Mouse (Mus musculus): ENCODE results near the gene Hist1h4f. TPM values are rescaled to one million over a fixed set of nuclear protein-coding genes. Genes with fewer than 3 reads are reported as not detected.

The Hist1h4f gene
- total and polyA plus RNA-seq, 3 experiments: 0.88 to 19.6 (median 14.7) TPM

GRCm38 (mm10) chr13:23518295-23518603 is 33.2 kb downstream of the Hist1h4f start:
- no peaks in the 10 kb centered on the region for H3K36me3 ChIP-seq (ENCODE audit: control insufficient read depth, insufficient read depth, low read length)
- no peaks in the 10 kb centered on the region for H3K79me2 ChIP-seq (replicated peaks; ENCODE audit: control insufficient read depth, insufficient read depth, low read length)
- whole genome bisulfite sequencing: under 1% methylated on average over 6 of the region's 6 CpGs
- no peak overlapping the region; the same call in 1 of the 2 replicates for H3K27ac ChIP-seq
- H3K27me3 ChIP-seq (ENCODE audit: control insufficient read depth, insufficient read depth, low read length): no peaks in the 10 kb centered on the region
- no peaks in the 10 kb centered on the region; the same call in 1 of the 2 replicates for H3K4me1 ChIP-seq (ENCODE audit: control insufficient read depth, insufficient read depth, low read length)
- H3K9ac ChIP-seq (ENCODE audit: low read depth, low read length): peak overlapping the region; percentile 25; the same call in 1 of the 2 replicates
- peak overlapping the region; percentile 53 for H3K4me3 ChIP-seq
- TF ChIP-seq POLR2A (IDR thresholded peaks at IDR 0.05; ENCODE audit: insufficient read depth, low read depth, low read length) (no peak), CTCF (IDR thresholded peaks at IDR 0.05) (no peak), EP300 (IDR thresholded peaks at IDR 0.05; ENCODE audit: insufficient read depth, low read depth, low read length) (no peak)
- intact Hi-C loops (cut with DNase I): loop anchor here (5.0 kb wide), 1 partner anchor 151 kb away; the partner anchor contains the start of gene Zfp322a
- DNase-seq: no peak

DNA sequence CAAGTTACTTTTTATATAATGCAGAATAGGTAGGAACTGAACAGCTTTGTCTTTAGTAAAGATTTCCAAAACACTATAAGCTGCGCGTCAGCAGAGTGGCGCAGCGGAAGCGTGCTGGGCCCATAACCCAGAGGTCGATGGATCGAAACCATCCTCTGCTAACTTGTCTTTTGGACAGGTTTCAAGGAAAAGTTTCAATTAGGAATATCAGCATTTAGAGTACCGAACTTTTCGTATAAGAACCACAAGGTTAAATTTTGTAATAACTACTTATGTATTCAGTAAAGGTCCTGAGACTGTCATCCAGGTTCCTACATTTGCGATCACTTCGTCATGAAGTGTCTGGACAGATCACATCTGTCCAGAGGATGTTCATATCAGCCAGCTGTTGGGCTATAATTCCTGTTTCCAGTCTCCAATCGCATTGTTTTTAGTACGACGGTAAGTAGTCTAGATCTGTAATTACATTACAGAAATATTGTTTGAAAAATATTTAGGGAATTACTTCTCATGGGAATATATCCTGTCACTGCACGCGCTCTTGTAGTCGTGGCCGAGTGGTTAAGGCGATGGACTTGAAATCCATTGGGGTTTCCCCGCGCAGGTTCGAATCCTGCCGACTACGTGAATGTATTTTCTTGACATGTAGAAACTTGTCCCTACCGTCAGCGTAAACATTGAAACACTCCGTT is 33.7 kb downstream of the Hist1h4f start:
- Histone ChIP-seq H3K27me3 (ENCODE audit: control insufficient read depth, insufficient read depth, low read length) (no peaks in the 10 kb centered on the region), H3K36me3 (ENCODE audit: control insufficient read depth, insufficient read depth, low read length) (no peaks in the 10 kb centered on the region), H3K4me3 (peak overlapping the region; percentile 53), H3K4me1 (ENCODE audit: control insufficient read depth, insufficient read depth, low read length) (no peaks in the 10 kb centered on the region; the same call in 1 of the 2 replicates), H3K27ac (peak overlapping the region; percentile 76), H3K79me2 (replicated peaks; ENCODE audit: control insufficient read depth, insufficient read depth, low read length) (no peaks in the 10 kb centered on the region), H3K9ac (ENCODE audit: low read depth, low read length) (peak overlapping the region; percentile 73)
- TF ChIP-seq POLR2A (IDR thresholded peaks at IDR 0.05; ENCODE audit: insufficient read depth, low read depth, low read length) (no peak), CTCF (IDR thresholded peaks at IDR 0.05) (no peak), EP300 (IDR thresholded peaks at IDR 0.05; ENCODE audit: insufficient read depth, low read depth, low read length) (peak; percentile 80)
- WGBS: under 1% methylated on average over 27 of the region's 27 CpGs
- DNase-seq: peak; percentile 87 to 90
- intact Hi-C loops (cut with DNase I): loop anchor here (2.0 to 5.0 kb wide), 2 partner anchors 65 to 150 kb away; partner anchors contain the start of gene Zfp322a

- H3K27me3 ChIP-seq (ENCODE audit: control insufficient read depth, insufficient read depth, low read length): no peaks in the 10 kb centered on the region
- TF ChIP-seq EP300 (IDR thresholded peaks at IDR 0.05; ENCODE audit: insufficient read depth, low read depth, low read length): 0 out of 2 replicates have a peak, but pooled peaks have one; percentile 65
- no peak for TF ChIP-seq CTCF (IDR thresholded peaks at IDR 0.05)
- no peak for TF ChIP-seq POLR2A (IDR thresholded peaks at IDR 0.05; ENCODE audit: insufficient read depth, low read depth, low read length)
- H3K36me3 ChIP-seq (ENCODE audit: control insufficient read depth, insufficient read depth, low read length): no peaks in the 10 kb centered on the region
- H3K79me2 ChIP-seq (replicated peaks; ENCODE audit: control insufficient read depth, insufficient read depth, low read length): no peaks in the 10 kb centered on the region
- H3K9ac ChIP-seq (ENCODE audit: low read depth, low read length): peak overlapping the region; percentile 73
- peak overlapping the region; percentile 76 for H3K27ac ChIP-seq
- intact Hi-C loops (cut with DNase I): loop anchor here (2.0 to 5.0 kb wide), 2 partner anchors 64 to 150 kb away; partner anchors contain the start of gene Zfp322a
- under 1% methylated on average over 19 of the region's 19 CpGs for WGBS
- H3K4me1 ChIP-seq (ENCODE audit: control insufficient read depth, insufficient read depth, low read length): no peaks in the 10 kb centered on the region; the same call in 1 of the 2 replicates
- H3K4me3 ChIP-seq: peak overlapping the region; percentile 53
- DNase-seq: peak; percentile 78 to 86
Measured at GRCm38 (mm10) chr13:23516822-23517602, 34.4 kb downstream of the Hist1h4f start.

DNA sequence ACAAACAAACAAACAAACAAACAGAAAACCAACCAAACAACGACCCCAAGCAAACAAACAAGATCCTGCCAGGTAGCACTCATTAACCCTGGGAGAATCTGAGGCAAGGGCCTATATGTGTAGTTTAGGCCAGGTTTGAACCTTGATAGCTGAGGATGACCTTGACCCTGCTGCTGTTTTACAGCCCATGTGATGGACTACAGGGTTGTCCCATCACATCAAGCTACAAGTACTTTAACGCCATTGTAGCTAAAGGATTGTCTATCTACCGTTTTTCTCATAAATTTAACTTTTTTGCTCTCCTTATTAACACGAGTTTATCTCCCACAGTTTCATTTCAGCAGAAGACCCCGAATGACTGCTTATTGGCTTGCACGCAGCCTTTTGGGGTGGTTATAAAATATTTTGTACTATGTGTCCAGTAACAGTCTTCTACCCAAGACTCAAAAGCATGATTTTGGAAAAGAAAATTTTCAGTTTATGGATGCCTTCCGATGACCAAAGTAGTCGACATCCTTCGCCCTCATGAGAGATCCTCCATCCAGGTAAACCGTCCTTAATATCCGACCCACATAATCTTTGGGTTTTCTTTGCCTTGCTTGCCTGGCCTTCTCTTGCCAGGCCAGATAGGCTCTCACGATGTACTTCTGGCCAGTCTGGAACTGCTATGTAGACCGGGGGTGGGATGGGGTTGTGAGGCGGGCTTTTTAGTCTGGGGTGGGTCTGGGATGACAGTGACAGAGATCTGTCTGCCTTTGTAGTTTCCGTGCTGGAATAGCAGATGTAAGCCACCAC is 35.4 kb downstream of the Hist1h4f start:
- no peaks in the 10 kb centered on the region; the same call in 1 of the 2 replicates for H3K4me1 ChIP-seq (ENCODE audit: control insufficient read depth, insufficient read depth, low read length)
- no peak overlapping the region for H3K27ac ChIP-seq
- intact Hi-C loops (cut with DNase I): loop anchor here (2.0 to 5.0 kb wide), 2 partner anchors 63 to 149 kb away; partner anchors contain the start of gene Zfp322a
- 64% methylated on average over 15 of the region's 15 CpGs for WGBS
- no peak for DNase-seq
- no peaks in the 10 kb centered on the region for H3K36me3 ChIP-seq (ENCODE audit: control insufficient read depth, insufficient read depth, low read length)
- no peaks in the 10 kb centered on the region for H3K27me3 ChIP-seq (ENCODE audit: control insufficient read depth, insufficient read depth, low read length)
- peak overlapping the region; percentile 53; the same call in 1 of the 2 replicates for H3K4me3 ChIP-seq
- no peak overlapping the region for H3K9ac ChIP-seq (ENCODE audit: low read depth, low read length)
- TF ChIP-seq POLR2A (IDR thresholded peaks at IDR 0.05; ENCODE audit: insufficient read depth, low read depth, low read length): no peak
- TF ChIP-seq CTCF (IDR thresholded peaks at IDR 0.05): no peak
- no peak for TF ChIP-seq EP300 (IDR thresholded peaks at IDR 0.05; ENCODE audit: insufficient read depth, low read depth, low read length)
- H3K79me2 ChIP-seq (replicated peaks; ENCODE audit: control insufficient read depth, insufficient read depth, low read length): no peaks in the 10 kb centered on the region

- 84% methylated on average over 5 of the region's 5 CpGs for WGBS
- TF ChIP-seq POLR2A (IDR thresholded peaks at IDR 0.05; ENCODE audit: insufficient read depth, low read depth, low read length): no peak
- TF ChIP-seq CTCF (IDR thresholded peaks at IDR 0.05): no peak
- no peak for TF ChIP-seq EP300 (IDR thresholded peaks at IDR 0.05; ENCODE audit: insufficient read depth, low read depth, low read length)
- H3K36me3 ChIP-seq (ENCODE audit: control insufficient read depth, insufficient read depth, low read length): no peaks in the 10 kb centered on the region
- no peak overlapping the region for H3K4me3 ChIP-seq
- H3K27me3 ChIP-seq (ENCODE audit: control insufficient read depth, insufficient read depth, low read length): no peaks in the 10 kb centered on the region
- H3K9ac ChIP-seq (ENCODE audit: low read depth, low read length): no peak overlapping the region
- no peak for DNase-seq
- H3K27ac ChIP-seq: no peak overlapping the region
- no peaks in the 10 kb centered on the region for H3K79me2 ChIP-seq (replicated peaks; ENCODE audit: control insufficient read depth, insufficient read depth, low read length)
- no peaks in the 10 kb centered on the region; the same call in 1 of the 2 replicates for H3K4me1 ChIP-seq (ENCODE audit: control insufficient read depth, insufficient read depth, low read length)
- intact Hi-C loops (cut with DNase I): loop anchor here (5.0 kb wide), 1 partner anchor 148 kb away; the partner anchor contains the start of gene Zfp322a
Measured at GRCm38 (mm10) chr13:23515281-23515680, 36.2 kb downstream of the Hist1h4f start.

Measured in heart, adult 2 months (tissue).